Mouse (Mus musculus) thymus, adult 2 months (tissue): Measurements from ENCODE around the gene Prss32.

Experiments used
- CTCF ChIP-seq: fragments of 200-500 bp; IDR thresholded peaks from 2 replicates; pipeline ENCODE4 v1.5.1; 2012; ENCODE audit warnings: mild to moderate bottlenecking, control low read depth, low read length, moderate library complexity, borderline replicate concordance; ENCODE audit not compliant: control insufficient read depth, poor library complexity, insufficient read depth; ENCODE audit errors: extremely low read depth
- POLR2A ChIP-seq: fragments of 200-500 bp; IDR thresholded peaks from 2 replicates; pipeline ENCODE4 v1.6.1; 2012; ENCODE audit warnings: mild to moderate bottlenecking, low read length, control low read depth, moderate library complexity; ENCODE audit not compliant: control insufficient read depth, poor library complexity, insufficient read depth; ENCODE audit errors: extremely low read depth

GRCm38 (mm10) chr17:23854229-23854765 is 10.6 kb downstream of the Prss32 start:
- no peak for TF ChIP-seq CTCF
- TF ChIP-seq POLR2A: no peak
